Mouse (Mus musculus) intestine, postnatal 0 days (tissue): ENCODE data around the gene Tek. TPM values are rescaled to one million over a fixed set of nuclear protein-coding genes. Genes with fewer than 3 reads are reported as not detected.
"Not testable (repeated sequence)": the region's sequence is repeated elsewhere in the genome, so short reads cannot be mapped to it uniquely, and the experiment has no call there.

ENCODE experiments used
- ATAC-seq: fragments of 200-750 bp; cut with Nextera tagmentation; 2 replicates; pipeline ENCODE4 v1.8.0; 2017; ENCODE audit warnings: mild to moderate bottlenecking, moderate TSS enrichment, moderate library complexity
- H3K27ac ChIP-seq: fragments of 300-500 bp; sonication (generic); 2 replicates; pipeline ENCODE4 v1.5.1; 2014; ENCODE audit warnings: mild to moderate bottlenecking, low read depth, low read length, moderate library complexity
- H3K27me3 ChIP-seq: fragments of 300-500 bp; sonication (generic); replicated peaks from 2 replicates; pipeline ENCODE4 v1.6.1; 2014; ENCODE audit warnings: low read length, mixed read lengths; ENCODE audit not compliant: control insufficient read depth, insufficient read depth
- H3K36me3 ChIP-seq: fragments of 300-500 bp; sonication (generic); 2 replicates; pipeline ENCODE4 v1.6.1; 2014; ENCODE audit warnings: mild to moderate bottlenecking, moderate library complexity; ENCODE audit not compliant: control insufficient read depth, insufficient read depth
- H3K4me1 ChIP-seq: fragments of 300-500 bp; sonication (generic); replicated peaks from 2 replicates; pipeline ENCODE4 v1.6.1; 2014; ENCODE audit warnings: antibody characterized with exemption, low read length, mixed read lengths; ENCODE audit not compliant: control insufficient read depth, insufficient read depth
- H3K4me2 ChIP-seq: fragments of 300-500 bp; sonication (generic); replicated peaks from 2 replicates; pipeline ENCODE4 v1.6.1; 2014; ENCODE audit warnings: low read depth, mild to moderate bottlenecking, moderate library complexity
- H3K4me3 ChIP-seq: fragments of 300-500 bp; sonication (generic); 2 replicates; pipeline ENCODE4 v1.5.1; 2014; ENCODE audit warnings: low read depth, low read length
- H3K9ac ChIP-seq: fragments of 300-500 bp; sonication (generic); 2 replicates; pipeline ENCODE4 v1.6.1; 2014; ENCODE audit warnings: mild to moderate bottlenecking, low read depth, low read length
- H3K9me3 ChIP-seq: fragments of 300-500 bp; sonication (generic); 2 replicates; pipeline ENCODE4 v1.6.1; 2016; ENCODE audit warnings: mixed run types; ENCODE audit not compliant: control insufficient read depth
- CTCF ChIP-seq: sonication (generic); IDR thresholded peaks from 2 replicates; pipeline ENCODE4 v1.5.1; 2016; ENCODE audit warnings: low read depth, mild to moderate bottlenecking, control low read depth, antibody characterized with exemption, moderate library complexity
- whole genome bisulfite sequencing: fragments of 180-500 bp; shearing (Covaris S2); extraction: QIAGEN DNeasy Blood & Tissue Kit; methylation state at CpG from one replicate; pipeline ENCODE4 v1.1.7; 2014; 5-methylcytosine and 5-hydroxymethylcytosine counted together
- polyA plus RNA-seq: library from polyadenylated mRNA; unstranded; fragments of >200 nt; fragmentation: Nextera tagmentation; extraction: Ambion mirVana; gene quantifications from 2 replicates; pipeline ENCODE4 v1.2.1, GENCODE M21; 2015

The Tek gene
- polyA plus RNA-seq: 6.1 and 6.3 TPM in 2 replicates

DNA sequence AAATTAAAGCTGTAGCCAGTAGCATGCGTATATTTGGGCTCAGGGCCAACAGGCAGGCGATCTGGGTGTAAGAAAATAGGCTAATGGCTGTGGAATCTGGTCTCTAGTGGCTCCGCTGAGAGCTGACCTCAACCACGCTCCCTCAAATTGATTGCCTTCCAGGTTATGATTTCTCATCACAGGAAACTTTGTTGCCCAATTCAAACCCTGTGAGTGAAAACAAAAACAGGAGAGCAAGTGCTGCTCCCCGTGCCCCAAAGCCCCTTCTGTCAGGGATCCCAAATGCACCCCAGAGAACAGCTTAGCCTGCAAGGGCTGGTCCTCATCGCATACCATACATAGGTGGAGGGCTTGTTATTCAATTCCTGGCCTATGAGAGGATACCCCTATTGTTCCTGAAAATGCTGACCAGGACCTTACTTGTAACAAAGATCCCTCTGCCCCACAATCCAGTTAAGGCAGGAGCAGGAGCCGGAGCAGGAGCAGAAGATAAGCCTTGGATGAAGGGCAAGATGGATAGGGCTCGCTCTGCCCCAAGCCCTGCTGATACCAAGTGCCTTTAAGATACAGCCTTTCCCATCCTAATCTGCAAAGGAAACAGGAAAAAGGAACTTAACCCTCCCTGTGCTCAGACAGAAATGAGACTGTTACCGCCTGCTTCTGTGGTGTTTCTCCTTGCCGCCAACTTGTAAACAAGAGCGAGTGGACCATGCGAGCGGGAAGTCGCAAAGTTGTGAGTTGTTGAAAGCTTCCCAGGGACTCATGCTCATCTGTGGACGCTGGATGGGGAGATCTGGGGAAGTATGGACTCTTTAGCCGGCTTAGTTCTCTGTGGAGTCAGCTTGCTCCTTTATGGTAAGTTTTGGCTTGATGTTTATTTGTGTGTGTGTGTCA is at the start of gene Tek:
TSS of gene Tek (plus strand) at position 452 of the 894 bp plus-strand sequence.
- Histone ChIP-seq H3K9me3 (no peaks in the 10 kb centered on the region), H3K4me3 (peak within 1 kb of the TSS; percentile 9), H3K9ac (peak within 1 kb of the TSS; percentile 37; the same call in 1 of the 2 replicates), H3K27me3 (no peaks in the 10 kb centered on the region), H3K4me1 (no peaks in the 10 kb centered on the region), H3K27ac (peak within 1 kb of the TSS; percentile 21; the same call in 1 of the 2 replicates), H3K4me2 (peak within 1 kb of the TSS; percentile 45), H3K36me3 (no peaks in the 10 kb centered on the region)
- WGBS: 53% methylated on average over 16 of the region's 16 CpGs
- no peak for ATAC-seq
- TF ChIP-seq CTCF: no peak

DNA sequence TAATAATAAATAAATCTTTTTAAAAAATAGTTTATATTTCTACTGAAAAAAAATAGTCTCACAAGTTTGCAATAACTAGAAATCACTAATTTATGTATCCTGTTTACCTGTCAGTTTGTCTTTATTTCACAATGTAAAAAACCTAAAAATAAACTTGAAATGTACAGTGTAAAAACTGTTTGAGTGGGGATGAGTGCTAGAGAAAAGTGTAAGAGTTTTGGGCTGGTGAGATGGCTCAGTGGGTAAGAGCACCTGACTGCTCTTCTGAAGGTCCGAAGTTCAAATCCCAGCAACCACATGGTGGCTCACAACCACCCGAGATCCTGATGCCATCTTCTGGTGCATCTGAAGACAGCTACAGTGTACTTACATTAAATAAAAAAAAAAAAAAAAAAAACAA is 49.3 kb upstream of the Tek start:
- not testable (repeated sequence) for H3K4me1 ChIP-seq, H3K4me3 ChIP-seq, H3K27me3 ChIP-seq, ATAC-seq, H3K36me3 ChIP-seq, H3K27ac ChIP-seq, H3K9me3 ChIP-seq, H3K4me2 ChIP-seq, H3K9ac ChIP-seq
- 97% methylated on average over 2 of the region's 2 CpGs for WGBS

DNA sequence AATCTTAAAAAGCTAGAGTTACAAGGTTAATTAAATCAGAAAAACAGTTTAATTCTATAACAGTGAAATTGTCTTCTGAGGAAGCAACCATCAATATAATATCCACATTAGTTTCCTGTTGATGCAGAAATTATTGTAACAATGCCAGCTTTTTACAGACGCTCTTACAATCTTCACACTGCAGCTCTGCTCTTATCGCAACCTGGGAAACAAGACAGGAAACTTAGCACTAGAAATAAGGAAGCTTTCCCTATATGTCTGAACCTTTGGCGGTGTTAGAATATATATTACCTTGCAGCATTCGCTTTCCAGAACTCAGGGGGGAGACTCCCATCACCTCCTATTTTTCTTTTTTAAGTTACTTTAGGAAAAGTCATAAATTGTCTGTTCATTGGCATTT is 48.0 kb upstream of the Tek start:
- H3K27ac ChIP-seq: no peak overlapping the region
- H3K4me3 ChIP-seq: no peak overlapping the region
- H3K27me3 ChIP-seq: no peaks in the 10 kb centered on the region
- no peak overlapping the region for H3K9ac ChIP-seq
- H3K4me1 ChIP-seq: no peaks in the 10 kb centered on the region
- H3K9me3 ChIP-seq: no peaks in the 10 kb centered on the region
- ATAC-seq: no peak
- WGBS: 75% methylated on average over 4 of the region's 4 CpGs
- TF ChIP-seq CTCF: no peak
- peaks cover 6% of the 10 kb centered on the region; the same call in 1 of the 2 replicates for H3K36me3 ChIP-seq
- H3K4me2 ChIP-seq: no peak overlapping the region

DNA sequence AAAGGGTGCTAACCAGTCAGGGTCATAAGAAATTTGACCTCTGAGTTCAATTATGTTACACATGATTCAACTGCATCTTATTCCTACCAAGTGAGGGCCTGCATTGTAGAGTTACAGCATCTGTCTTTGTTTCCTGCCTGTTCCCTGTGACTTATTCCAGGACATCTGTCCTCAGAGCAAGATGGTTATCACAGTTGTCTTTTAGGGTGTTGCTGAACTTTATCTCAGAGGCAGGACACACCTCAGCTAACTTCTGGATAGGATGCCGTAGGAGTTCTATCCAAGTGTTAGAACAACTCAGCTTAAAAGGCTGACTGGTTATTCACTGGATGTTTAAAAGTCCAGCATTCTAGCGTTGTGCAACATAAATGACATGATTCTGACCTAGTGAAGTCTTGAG is 46.9 kb upstream of the Tek start:
- no peaks in the 10 kb centered on the region for H3K9me3 ChIP-seq
- no peak overlapping the region for H3K4me3 ChIP-seq
- no peak for ATAC-seq
- WGBS: 68% methylated on average over 2 of the region's 2 CpGs
- no peaks in the 10 kb centered on the region for H3K4me1 ChIP-seq
- H3K27me3 ChIP-seq: no peaks in the 10 kb centered on the region
- H3K36me3 ChIP-seq: peaks cover 6% of the 10 kb centered on the region; the same call in 1 of the 2 replicates
- no peak overlapping the region for H3K4me2 ChIP-seq
- TF ChIP-seq CTCF: no peak
- no peak overlapping the region for H3K9ac ChIP-seq
- no peak overlapping the region for H3K27ac ChIP-seq

DNA sequence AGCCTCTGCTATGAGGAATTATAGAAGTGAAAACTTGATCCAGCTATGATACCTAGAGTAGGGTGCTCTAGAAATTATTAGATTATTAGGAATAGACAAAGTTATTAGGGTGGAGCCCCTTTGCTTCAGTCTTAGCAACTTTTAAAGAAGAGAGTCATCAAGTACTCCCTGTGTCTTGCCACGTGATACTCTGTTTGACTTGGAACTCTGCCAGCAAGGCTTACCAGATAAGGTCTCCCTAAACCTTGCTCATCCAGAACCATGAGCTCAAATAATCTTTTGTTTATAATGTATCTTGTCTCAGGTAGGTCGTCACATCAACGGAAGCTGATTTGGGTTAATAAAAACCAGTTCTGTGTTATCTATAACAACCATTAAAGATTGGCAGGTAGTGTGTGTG is 42.7 kb upstream of the Tek start:
- 22% methylated on average over 3 of the region's 3 CpGs for WGBS
- TF ChIP-seq CTCF: no peak

DNA sequence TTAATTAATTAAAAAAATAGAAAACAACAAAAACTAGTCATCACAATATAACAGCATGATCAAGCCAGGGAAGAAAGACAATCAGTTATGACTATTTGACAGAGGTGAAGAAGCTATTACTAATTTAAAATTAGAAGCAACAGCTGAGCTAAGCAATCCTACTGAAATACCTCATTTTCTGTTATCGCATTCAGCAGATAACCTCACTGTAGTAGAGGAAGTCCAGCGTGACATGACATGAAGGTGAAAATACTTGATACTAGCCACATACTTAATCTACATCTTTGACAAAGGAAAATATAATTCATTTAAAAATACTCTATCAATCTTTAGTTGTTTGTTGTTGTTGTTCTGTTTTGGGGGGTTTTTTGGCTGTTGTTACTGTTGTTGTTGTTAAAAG is 28.1 kb upstream of the Tek start:
- no peaks in the 10 kb centered on the region for H3K36me3 ChIP-seq
- no peak overlapping the region for H3K4me3 ChIP-seq
- no peak overlapping the region for H3K9ac ChIP-seq
- no peaks in the 10 kb centered on the region for H3K9me3 ChIP-seq
- no peak for TF ChIP-seq CTCF
- H3K4me2 ChIP-seq: no peak overlapping the region
- no peaks in the 10 kb centered on the region for H3K27me3 ChIP-seq
- WGBS: 78% methylated on average over 2 of the region's 2 CpGs
- H3K27ac ChIP-seq: no peak overlapping the region
- no peak for ATAC-seq
- no peaks in the 10 kb centered on the region for H3K4me1 ChIP-seq

More for the DNA sequence above, 42.7 kb upstream of the Tek start:
- H3K27me3 ChIP-seq: no peaks in the 10 kb centered on the region
- H3K4me2 ChIP-seq: no peak overlapping the region
- ATAC-seq: no peak
- no peak overlapping the region for H3K4me3 ChIP-seq
- H3K4me1 ChIP-seq: no peaks in the 10 kb centered on the region
- H3K9ac ChIP-seq: no peak overlapping the region
- H3K9me3 ChIP-seq: no peaks in the 10 kb centered on the region
- no peaks in the 10 kb centered on the region for H3K36me3 ChIP-seq
- H3K27ac ChIP-seq: no peak overlapping the region
